Mouse (Mus musculus) testis, adult 2 months (tissue): ENCODE data around the gene Caln1. TPM values are rescaled to one million over a fixed set of nuclear protein-coding genes. Genes with fewer than 3 reads are reported as not detected.
A peak's percentile ranks its signal among the peaks of the same experiment; 100 is the strongest.

ENCODE experiments used
- H3K27ac ChIP-seq: fragments of 200-500 bp; 2 replicates; pipeline ENCODE4 v1.5.1; 2012; ENCODE audit warnings: low read depth, low read length; ENCODE audit not compliant: control insufficient read depth, insufficient read depth
- H3K27me3 ChIP-seq: fragments of 200-500 bp; 2 replicates; pipeline ENCODE4 v1.6.1; 2012; ENCODE audit warnings: mild to moderate bottlenecking, low read length, moderate library complexity; ENCODE audit not compliant: control insufficient read depth, insufficient read depth
- H3K36me3 ChIP-seq: fragments of 200-500 bp; 2 replicates; pipeline ENCODE4 v1.6.1; 2012; ENCODE audit warnings: mild to moderate bottlenecking, low read length; ENCODE audit not compliant: control insufficient read depth, insufficient read depth
- H3K4me1 ChIP-seq: fragments of 200-500 bp; 2 replicates; pipeline ENCODE4 v1.6.1; 2012; ENCODE audit warnings: low read length; ENCODE audit not compliant: control insufficient read depth, insufficient read depth
- H3K4me3 ChIP-seq: fragments of 200-500 bp; 2 replicates; pipeline ENCODE4 v1.5.1; 2012; ENCODE audit warnings: low read depth, mild to moderate bottlenecking, low read length, moderate library complexity, mixed read lengths; ENCODE audit not compliant: control insufficient read depth
- CTCF ChIP-seq: fragments of 200-500 bp; IDR thresholded peaks from 2 replicates; pipeline ENCODE4 v1.5.1; 2012; ENCODE audit warnings: low read depth, mild to moderate bottlenecking, inconsistent platforms, low read length, moderate library complexity; ENCODE audit not compliant: control insufficient read depth, insufficient read depth, insufficient replicate concordance
- POLR2A ChIP-seq: fragments of 200-500 bp; IDR thresholded peaks from 2 replicates; pipeline ENCODE4 v1.6.1; 2012; ENCODE audit warnings: low read depth, mild to moderate bottlenecking, inconsistent platforms, low read length, moderate library complexity; ENCODE audit not compliant: control insufficient read depth
- polyA plus RNA-seq: library from polyadenylated mRNA; depleted of rRNA; stranded (reverse); fragments of >200 nt; gene quantifications from 2 replicates; pipeline ENCODE4 v1.2.3, GENCODE M21; 2012

Caln1 gene
- polyA plus RNA-seq, 1 experiment = 1.3 TPM

- no peaks in the 10 kb centered on the region for H3K27me3 ChIP-seq
- H3K4me3 ChIP-seq = no peak overlapping the region
- H3K27ac ChIP-seq = no peak overlapping the region
- TF ChIP-seq POLR2A (no peak), CTCF (no peak)
- H3K36me3 ChIP-seq = no peaks in the 10 kb centered on the region
- H3K4me1 ChIP-seq = no peaks in the 10 kb centered on the region
Measured at GRCm38 (mm10) chr5:130491471-130491870, 122.2 kb downstream of the Caln1 start.

DNA sequence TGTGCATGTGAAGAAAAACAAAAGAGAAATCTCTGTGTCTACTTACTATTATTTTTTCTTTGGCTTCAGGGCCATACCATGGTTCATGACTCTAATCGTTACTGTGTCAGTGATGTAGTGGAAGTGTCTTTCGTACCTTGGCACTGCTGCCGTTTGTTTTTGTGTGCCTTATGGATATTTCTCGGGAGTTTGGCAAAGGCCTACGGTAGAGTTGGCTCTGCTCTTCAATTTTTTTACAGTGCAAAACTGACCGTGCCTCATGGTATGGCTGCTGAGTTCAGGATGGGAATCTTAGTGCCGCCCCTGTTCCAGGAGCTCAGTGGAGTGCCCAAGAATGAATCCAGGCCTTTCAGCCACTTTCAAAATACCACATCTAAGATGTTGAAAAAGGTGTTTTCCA lies 123.0 kb downstream of the Caln1 start:
- TF ChIP-seq CTCF (no peak), POLR2A (no peak)
- no peak overlapping the region for H3K27ac ChIP-seq
- H3K36me3 ChIP-seq = no peaks in the 10 kb centered on the region
- no peaks in the 10 kb centered on the region for H3K4me1 ChIP-seq
- H3K27me3 ChIP-seq = no peaks in the 10 kb centered on the region
- no peak overlapping the region for H3K4me3 ChIP-seq

GRCm38 (mm10) chr5:130502541-130502940 lies 133.3 kb downstream of the Caln1 start:
- H3K27me3 ChIP-seq = no peaks in the 10 kb centered on the region
- H3K4me1 ChIP-seq = peaks cover 2% of the 10 kb centered on the region; the same call in 1 of the 2 replicates
- no peak for TF ChIP-seq POLR2A
- TF ChIP-seq CTCF = no peak
- H3K4me3 ChIP-seq = no peak overlapping the region
- no peak overlapping the region for H3K27ac ChIP-seq
- H3K36me3 ChIP-seq = no peaks in the 10 kb centered on the region

DNA sequence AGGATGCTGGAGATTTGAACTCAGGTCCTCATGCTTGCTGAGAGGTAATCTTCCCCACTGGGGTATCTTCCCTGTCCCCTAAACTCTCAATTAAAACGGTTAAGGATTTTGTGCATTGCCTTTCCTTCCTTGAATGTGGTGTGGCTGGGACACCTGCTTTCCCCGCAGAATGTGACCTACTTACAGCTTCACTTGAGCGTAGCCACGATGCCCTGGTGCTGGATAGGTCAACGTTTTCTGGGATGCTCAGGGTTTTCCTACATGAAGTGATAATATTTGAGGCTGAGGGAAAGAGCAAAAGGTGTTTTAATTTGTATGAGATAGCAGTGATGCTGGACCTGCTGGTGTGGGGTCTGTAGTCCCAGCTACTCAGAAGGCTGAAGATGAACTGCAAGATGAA lies 135.6 kb downstream of the Caln1 start:
- no peak for TF ChIP-seq POLR2A
- TF ChIP-seq CTCF = no peak
- Histone ChIP-seq H3K27ac (no peak overlapping the region), H3K4me3 (no peak overlapping the region), H3K27me3 (no peaks in the 10 kb centered on the region), H3K4me1 (peaks cover 2% of the 10 kb centered on the region; the same call in 1 of the 2 replicates), H3K36me3 (no peaks in the 10 kb centered on the region)

DNA sequence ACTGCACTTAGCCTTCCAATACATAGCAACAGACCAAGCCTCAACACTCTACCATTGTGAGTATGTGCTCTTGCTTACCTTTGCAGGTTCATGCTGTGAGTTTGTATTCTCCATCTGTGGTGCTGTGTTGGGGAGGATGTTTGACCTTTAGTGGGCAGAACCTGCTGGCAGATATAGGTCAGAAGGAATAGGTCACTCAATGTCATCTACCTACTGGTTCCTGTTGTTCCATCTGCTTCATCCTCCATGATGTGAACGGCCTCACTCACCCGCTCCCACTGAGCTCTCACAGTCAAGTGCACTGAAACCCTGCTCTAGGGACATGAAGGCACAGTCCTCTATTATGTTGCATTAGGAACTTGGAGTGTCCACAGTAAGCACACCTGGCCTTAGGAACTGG lies 141.3 kb downstream of the Caln1 start:
- no peak overlapping the region for H3K4me3 ChIP-seq
- peaks cover 2% of the 10 kb centered on the region; the same call in 1 of the 2 replicates for H3K4me1 ChIP-seq
- no peak overlapping the region for H3K27ac ChIP-seq
- no peaks in the 10 kb centered on the region for H3K27me3 ChIP-seq
- TF ChIP-seq CTCF = no peak
- TF ChIP-seq POLR2A = no peak
- no peaks in the 10 kb centered on the region for H3K36me3 ChIP-seq

DNA sequence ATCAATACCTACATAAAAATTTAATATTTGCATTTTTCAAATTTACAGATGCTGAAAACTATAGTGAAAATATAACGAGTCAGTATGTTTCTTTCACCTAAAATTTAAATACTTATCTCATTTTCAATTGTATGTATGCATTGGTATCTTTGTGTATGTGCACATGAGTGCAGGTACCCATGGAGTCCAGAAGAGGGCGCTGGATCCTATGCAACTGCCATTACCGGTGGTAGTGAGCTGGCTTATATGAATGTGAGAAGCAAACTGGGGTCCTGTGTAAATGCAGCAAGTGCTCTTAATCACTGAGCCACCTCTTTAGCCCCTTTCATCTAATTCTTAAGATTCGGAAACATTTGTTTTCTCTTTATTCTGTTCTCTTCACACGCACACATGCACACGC lies 146.1 kb downstream of the Caln1 start:
- TF ChIP-seq POLR2A (no peak), CTCF (peak; percentile 56; the same call in 1 of the 2 replicates)
- no peaks in the 10 kb centered on the region for H3K36me3 ChIP-seq
- H3K27ac ChIP-seq = no peak overlapping the region
- H3K4me3 ChIP-seq = no peak overlapping the region
- H3K4me1 ChIP-seq = no peaks in the 10 kb centered on the region
- no peaks in the 10 kb centered on the region for H3K27me3 ChIP-seq

- Histone ChIP-seq H3K4me1 (no peaks in the 10 kb centered on the region), H3K4me3 (no peak overlapping the region), H3K36me3 (no peaks in the 10 kb centered on the region), H3K27ac (no peak overlapping the region), H3K27me3 (no peaks in the 10 kb centered on the region)
- TF ChIP-seq POLR2A (no peak), CTCF (peak; percentile 86; the same call in 1 of the 2 replicates)
Measured at GRCm38 (mm10) chr5:130520527-130520926, 151.3 kb downstream of the Caln1 start.

DNA sequence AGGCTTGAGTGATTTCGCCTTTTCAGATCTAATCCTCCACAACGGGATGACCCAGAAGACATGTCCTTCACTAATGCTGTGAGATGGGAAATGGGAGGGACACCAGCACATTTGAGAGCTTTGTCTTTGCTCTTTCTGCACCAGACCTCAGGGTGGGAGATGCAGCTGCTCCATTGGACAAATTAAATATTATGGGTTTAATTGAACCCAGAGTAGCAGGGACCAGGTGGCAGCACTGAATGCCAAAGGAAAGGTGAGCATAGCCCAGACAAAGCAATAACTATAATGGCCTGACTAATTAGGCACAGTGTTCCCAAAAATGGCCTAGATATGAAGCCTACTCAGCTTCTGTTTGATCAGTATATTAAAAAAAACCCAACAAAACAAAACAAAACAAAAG lies 158.2 kb downstream of the Caln1 start:
- no peaks in the 10 kb centered on the region for H3K27me3 ChIP-seq
- H3K36me3 ChIP-seq = no peaks in the 10 kb centered on the region
- no peak overlapping the region for H3K4me3 ChIP-seq
- H3K27ac ChIP-seq = no peak overlapping the region
- TF ChIP-seq POLR2A (no peak), CTCF (no peak)
- no peaks in the 10 kb centered on the region for H3K4me1 ChIP-seq
